Comparison of ENCODE assay signal across 25 mouse cellular contexts in the genomic region with DNA sequence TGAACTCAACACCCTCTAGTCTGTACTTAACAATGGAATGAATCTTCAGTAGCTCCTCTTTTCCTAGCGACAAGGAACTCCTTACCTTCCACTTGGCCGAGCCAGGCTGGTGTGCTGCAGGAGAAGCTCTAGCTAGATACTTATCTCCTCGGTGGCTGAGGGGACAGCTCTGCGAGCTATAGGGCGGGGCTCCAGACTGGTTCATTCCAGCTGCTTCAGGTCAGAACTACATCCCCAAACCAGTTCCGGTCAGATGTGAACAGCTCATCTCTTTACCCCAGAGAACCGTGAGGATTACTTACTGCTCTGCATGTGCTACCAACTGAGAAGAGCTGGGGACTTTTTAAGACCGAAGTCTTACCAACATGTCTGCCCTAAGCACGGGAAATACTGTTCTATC. TPM values are rescaled to one million over a fixed set of nuclear protein-coding genes. Genes with fewer than 3 reads are reported as not detected.
DNase-seq lines count a peak whose midpoint lies in the region; ATAC-seq lines count a peak whose summit lies in the region.
"Had no signal": no experiment of that assay in that cellular context is flagged by ENCODE, and none has a peak within 500 bp of the region (broad histone marks: within the 10 kb centered on the region; RNA-seq: fewer than 3 reads in every experiment).

No protein-coding gene starts in this region.

- no peak overlapping the region for H3K4me3 ChIP-seq in heart, embryonic 12.5 days
- H3K4me3 ChIP-seq in liver, embryonic 12.5 days, result no peak overlapping the region
- no peak overlapping the region for H3K4me3 ChIP-seq in hindbrain, embryonic 12.5 days
- H3K4me3 ChIP-seq: limb, embryonic 13.5 days; midbrain, embryonic 13.5 days; myocyte; neural tube, embryonic 15.5 days had no signal

- H3K27me3 ChIP-seq in heart, embryonic 12.5 days (replicated peaks), result no peaks in the 10 kb centered on the region
- no peaks in the 10 kb centered on the region; the same call in 1 of the 2 replicates for H3K27me3 ChIP-seq in liver, embryonic 12.5 days (replicated peaks)
- H3K27me3 ChIP-seq in hindbrain, embryonic 12.5 days, result no peaks in the 10 kb centered on the region
- H3K27me3 ChIP-seq: midbrain, embryonic 13.5 days; neural tube, embryonic 15.5 days had no signal

- no peak for ATAC-seq in heart, embryonic 12.5 days (ENCODE audit: insufficient number of reproducible peaks, low FRiP score)
- ATAC-seq in liver, embryonic 12.5 days, result no peak; the same call in 1 of the 2 replicates
- no peak for ATAC-seq in hindbrain, embryonic 12.5 days (ENCODE audit: low FRiP score)
- ATAC-seq: activated CD4-positive, CD25-positive, alpha-beta regulatory T cell, adult 4 months; inflammation-experienced regulatory T-cells, adult 6 months; midbrain, embryonic 13.5 days had no signal

- H3K4me1 ChIP-seq in heart, embryonic 12.5 days (replicated peaks), result peaks cover 14% of the 10 kb centered on the region
- peaks cover 18% of the 10 kb centered on the region for H3K4me1 ChIP-seq in liver, embryonic 12.5 days
- peaks cover 5% of the 10 kb centered on the region; the same call in 1 of the 2 replicates for H3K4me1 ChIP-seq in hindbrain, embryonic 12.5 days
- H3K4me1 ChIP-seq: limb, embryonic 13.5 days; midbrain, embryonic 13.5 days had no signal

- no peaks in the 10 kb centered on the region for H3K9me3 ChIP-seq in heart, embryonic 12.5 days (replicated peaks)
- H3K9me3 ChIP-seq in liver, embryonic 12.5 days (replicated peaks), result no peaks in the 10 kb centered on the region
- no peaks in the 10 kb centered on the region for H3K9me3 ChIP-seq in hindbrain, embryonic 12.5 days (replicated peaks)
- H3K9me3 ChIP-seq: limb, embryonic 13.5 days; midbrain, embryonic 13.5 days; neural tube, embryonic 15.5 days had no signal

- no peak for DNase-seq in heart, postnatal 4 days
- DNase-seq in lung, postnatal 10 days, result peak; percentile 4
- no peak for DNase-seq in lung, postnatal 36 days
- no peak for DNase-seq in right cerebral cortex, adult 2 months (ENCODE audit: low spot score in 2 of 2)
- DNase-seq: adrenal gland, postnatal 36 days; cerebellum, adult 9-11 months; gastrocnemius, postnatal 14 days; kidney, adult 9 months; lung, adult 2 months; thymus, postnatal 36 days had no signal

- 41% methylated on average over 9 of the region's 9 CpGs for WGBS in heart, embryonic 12.5 days
- WGBS in liver, embryonic 12.5 days (ENCODE audit: insufficient replicate concordance), result 34% methylated on average over 9 of the region's 9 CpGs
- WGBS in hindbrain, embryonic 12.5 days, result 71% methylated on average over 9 of the region's 9 CpGs

- H3K4me2 ChIP-seq in heart, embryonic 12.5 days, result peak overlapping the region; percentile 39
- H3K4me2 ChIP-seq in liver, embryonic 12.5 days, result no peak overlapping the region
- no peak overlapping the region for H3K4me2 ChIP-seq in hindbrain, embryonic 12.5 days (replicated peaks)
- H3K4me2 ChIP-seq: limb, embryonic 13.5 days; midbrain, embryonic 13.5 days; neural tube, embryonic 15.5 days had no signal

- H3K36me3 ChIP-seq in heart, embryonic 12.5 days, result no peaks in the 10 kb centered on the region
- no peaks in the 10 kb centered on the region for H3K36me3 ChIP-seq in liver, embryonic 12.5 days
- H3K36me3 ChIP-seq in hindbrain, embryonic 12.5 days, result no peaks in the 10 kb centered on the region
- H3K36me3 ChIP-seq: limb, embryonic 13.5 days; midbrain, embryonic 13.5 days; neural tube, embryonic 15.5 days had no signal

- no peak overlapping the region for H3K9ac ChIP-seq in heart, embryonic 12.5 days
- H3K9ac ChIP-seq in liver, embryonic 12.5 days, result no peak overlapping the region
- H3K9ac ChIP-seq in hindbrain, embryonic 12.5 days, result no peak overlapping the region
- H3K9ac ChIP-seq: limb, embryonic 13.5 days; midbrain, embryonic 13.5 days; neural tube, embryonic 15.5 days had no signal

- 0 out of 2 replicates have a peak overlapping the region, but pooled peaks have one; percentile 16 for H3K27ac ChIP-seq in heart, embryonic 12.5 days (ENCODE audit: poor library complexity, severe bottlenecking)
- peak overlapping the region; percentile 40; the same call in 1 of the 2 replicates for H3K27ac ChIP-seq in liver, embryonic 12.5 days
- H3K27ac ChIP-seq in hindbrain, embryonic 12.5 days, result no peak overlapping the region
- H3K27ac ChIP-seq: limb, embryonic 13.5 days; midbrain, embryonic 13.5 days; neural tube, embryonic 15.5 days had no signal

RNA-seq across cellular contexts. Expression of gene Fam122b, which starts 3.4 kb away (rescaled TPM):
- polyA plus RNA-seq in heart, embryonic 12.5 days (2016; fragmentation: Nextera tagmentation; extraction: Ambion mirVana), result 25.6 and 27.1 TPM in 2 replicates
- 10 to 100 TPM; 16.6 to 17.3 TPM for total RNA-seq in heart, postnatal 4 days (2021)
- polyA plus RNA-seq in liver, embryonic 12.5 days (2016; fragmentation: Nextera tagmentation; extraction: Ambion mirVana), result 6.7 and 7.9 TPM in 2 replicates
- polyA plus RNA-seq in hindbrain, embryonic 12.5 days (2016; fragmentation: Nextera tagmentation; extraction: Ambion mirVana), result 4.9 and 5.5 TPM in 2 replicates

RNA-seq across cellular contexts. Expression of gene Fam122c, which starts 7.0 kb away (rescaled TPM):
- not detected in 2 replicates for polyA plus RNA-seq in heart, embryonic 12.5 days (2016; fragmentation: Nextera tagmentation; extraction: Ambion mirVana)
- not detected for total RNA-seq in heart, postnatal 4 days (2021)
- polyA plus RNA-seq in liver, embryonic 12.5 days (2016; fragmentation: Nextera tagmentation; extraction: Ambion mirVana), result not detected in 2 replicates
- polyA plus RNA-seq in hindbrain, embryonic 12.5 days (2016; fragmentation: Nextera tagmentation; extraction: Ambion mirVana), result not detected in 2 replicates
- total RNA-seq: adrenal gland, postnatal 36 days; gastrocnemius, postnatal 14 days; hematopoietic stem cell, adult 5-6 weeks; layer of hippocampus, postnatal 10 days; left cerebral cortex, postnatal 10 days; megakaryocyte progenitor cell, adult 5-6 weeks had no signal
- polyA plus RNA-seq: activated CD4-positive, CD25-positive, alpha-beta regulatory T cell, adult 4 months; forebrain, embryonic 11.5 days; frontal cortex, adult 2 months; inflammation-experienced regulatory T-cells, adult 6 months; limb, embryonic 13.5 days; lung, adult 2 months; midbrain, embryonic 13.5 days; myocyte; neural tube, embryonic 15.5 days had no signal

RNA-seq across cellular contexts. Expression of gene Plac1, which starts 26.3 kb away (rescaled TPM):
- 11.7 and 12.1 TPM in 2 replicates for polyA plus RNA-seq in heart, embryonic 12.5 days (2016; fragmentation: Nextera tagmentation; extraction: Ambion mirVana)
- 1 to 10 TPM in 1 of 2 experiments, under 1 TPM in 1; 0.69 to 1.0 TPM for total RNA-seq in heart, postnatal 4 days (2021)
- 2.7 and 3.0 TPM in 2 replicates for polyA plus RNA-seq in liver, embryonic 12.5 days (2016; fragmentation: Nextera tagmentation; extraction: Ambion mirVana)
- 2.7 and 3.0 TPM in 2 replicates for polyA plus RNA-seq in hindbrain, embryonic 12.5 days (2016; fragmentation: Nextera tagmentation; extraction: Ambion mirVana)
- total RNA-seq: adrenal gland, postnatal 36 days; gastrocnemius, postnatal 14 days; hematopoietic stem cell, adult 5-6 weeks; layer of hippocampus, postnatal 10 days; left cerebral cortex, postnatal 10 days; megakaryocyte progenitor cell, adult 5-6 weeks had no signal
- polyA plus RNA-seq: activated CD4-positive, CD25-positive, alpha-beta regulatory T cell, adult 4 months; inflammation-experienced regulatory T-cells, adult 6 months; lung, adult 2 months had no signal
